ENCODE assay signal across 9 mouse cellular contexts in genomic region chr14:31464176-31464575, GRCm38 (mm10). TPM values are rescaled to one million over a fixed set of nuclear protein-coding genes. Genes with fewer than 3 reads are reported as not detected.
DNase-seq lines count a peak whose midpoint lies in the region; ATAC-seq lines count a peak whose summit lies in the region.
"Had no signal": no experiment of that assay in that cellular context is flagged by ENCODE, and none has a peak within 500 bp of the region (broad histone marks: within the 10 kb centered on the region; RNA-seq: fewer than 3 reads in every experiment).

No protein-coding gene starts in this region.

- peak; percentile 21 for DNase-seq in hindbrain, embryonic 11.5 days (ENCODE audit: low spot score)
- DNase-seq in hindbrain, embryonic 10.5 days (ENCODE audit: low spot score), result no peak
- DNase-seq in testis, postnatal 10 days (ENCODE audit: low spot score), result peak; percentile 60
- no peak for DNase-seq in testis, postnatal 14 days (ENCODE audit: low spot score)
- peak; percentile 60 for DNase-seq in embryo, embryonic 10 days (ENCODE audit: low spot score)
- DNase-seq in splenic B cell, adult 2 months (ENCODE audit: low read depth, low spot score), result peak; percentile 20
- DNase-seq in left cerebral cortex, postnatal 14 days (ENCODE audit: low spot score in 2 of 2), result no peak

- ATAC-seq in hindbrain, embryonic 11.5 days (ENCODE audit: low FRiP score), result no peak

- no peak overlapping the region for H3K4me2 ChIP-seq in hindbrain, embryonic 11.5 days (replicated peaks; ENCODE audit: low read depth, low read length)
- H3K4me2 ChIP-seq: embryonic facial prominence, embryonic 13.5 days; stomach, embryonic 15.5 days had no signal

- H3K4me1 ChIP-seq in hindbrain, embryonic 11.5 days (replicated peaks; ENCODE audit: control insufficient read depth, insufficient read depth, low read length), result no peaks in the 10 kb centered on the region
- H3K4me1 ChIP-seq in hindbrain, embryonic 10.5 days (replicated peaks), result no peaks in the 10 kb centered on the region
- H3K4me1 ChIP-seq: stomach, embryonic 15.5 days had no signal

- H3K27ac ChIP-seq in hindbrain, embryonic 11.5 days (ENCODE audit: low read depth, low read length), result no peak overlapping the region
- H3K27ac ChIP-seq in hindbrain, embryonic 10.5 days, result no peak overlapping the region
- H3K27ac ChIP-seq: embryonic facial prominence, embryonic 13.5 days; stomach, embryonic 15.5 days had no signal

- no peak overlapping the region for H3K4me3 ChIP-seq in hindbrain, embryonic 11.5 days (ENCODE audit: low read depth, low read length)
- no peak overlapping the region for H3K4me3 ChIP-seq in hindbrain, embryonic 10.5 days
- H3K4me3 ChIP-seq: embryonic facial prominence, embryonic 13.5 days; stomach, embryonic 15.5 days had no signal

- H3K27me3 ChIP-seq in hindbrain, embryonic 11.5 days (ENCODE audit: control insufficient read depth, insufficient read depth, low read length), result no peaks in the 10 kb centered on the region
- H3K27me3 ChIP-seq in hindbrain, embryonic 10.5 days (ENCODE audit: insufficient read depth, poor library complexity, severe bottlenecking), result no peaks in the 10 kb centered on the region
- no peaks in the 10 kb centered on the region for H3K27me3 ChIP-seq in splenic B cell, adult 2 months (ENCODE audit: control insufficient read depth, insufficient read depth, low read length, poor library complexity, severe bottlenecking)
- H3K27me3 ChIP-seq: embryonic facial prominence, embryonic 13.5 days; stomach, embryonic 15.5 days had no signal

- H3K36me3 ChIP-seq in hindbrain, embryonic 11.5 days (ENCODE audit: control insufficient read depth, insufficient read depth, low read length), result no peaks in the 10 kb centered on the region
- no peaks in the 10 kb centered on the region for H3K36me3 ChIP-seq in hindbrain, embryonic 10.5 days
- no peaks in the 10 kb centered on the region for H3K36me3 ChIP-seq in splenic B cell, adult 2 months (ENCODE audit: control insufficient read depth, insufficient read depth, low read length, poor library complexity, severe bottlenecking)
- H3K36me3 ChIP-seq: embryonic facial prominence, embryonic 13.5 days; stomach, embryonic 15.5 days had no signal

- no peaks in the 10 kb centered on the region for H3K9me3 ChIP-seq in hindbrain, embryonic 11.5 days (ENCODE audit: control insufficient read depth, low read length)
- no peaks in the 10 kb centered on the region for H3K9me3 ChIP-seq in hindbrain, embryonic 10.5 days
- H3K9me3 ChIP-seq: embryonic facial prominence, embryonic 13.5 days; stomach, embryonic 15.5 days had no signal

- H3K9ac ChIP-seq in hindbrain, embryonic 11.5 days (ENCODE audit: low read depth, low read length), result no peak overlapping the region
- H3K9ac ChIP-seq: embryonic facial prominence, embryonic 13.5 days; stomach, embryonic 15.5 days had no signal

- WGBS in hindbrain, embryonic 11.5 days, result 58% methylated on average over 8 of the region's 8 CpGs
- 54% methylated on average over 8 of the region's 8 CpGs for WGBS in hindbrain, embryonic 10.5 days

- intact Hi-C loops in left cerebral cortex, postnatal 14 days (cut with DNase I), result no loop called here

RNA-seq across cellular contexts. Expression of gene Sh3bp5, which starts 28.3 kb away (rescaled TPM):
- polyA plus RNA-seq in hindbrain, embryonic 11.5 days (2014; fragmentation: Nextera tagmentation; extraction: Ambion mirVana), result 13.6 and 17.3 TPM in 2 replicates
- 19.3 and 23.7 TPM in 2 replicates for polyA plus RNA-seq in hindbrain, embryonic 10.5 days (2016; fragmentation: Nextera tagmentation; extraction: Ambion mirVana)
- total RNA-seq in left cerebral cortex, postnatal 14 days (2021), result 10 to 100 TPM; 73.5 to 73.9 TPM

RNA-seq across cellular contexts. Expression of gene Eaf1, which starts 30.0 kb away (rescaled TPM):
- 15.9 and 17.0 TPM in 2 replicates for polyA plus RNA-seq in hindbrain, embryonic 11.5 days (2014; fragmentation: Nextera tagmentation; extraction: Ambion mirVana)
- 19.3 and 25.1 TPM in 2 replicates for polyA plus RNA-seq in hindbrain, embryonic 10.5 days (2016; fragmentation: Nextera tagmentation; extraction: Ambion mirVana)
- 10 to 100 TPM; 15.8 to 16.6 TPM for total RNA-seq in left cerebral cortex, postnatal 14 days (2021)

RNA-seq across cellular contexts. Expression of gene Mettl6, which starts 30.7 kb away (rescaled TPM):
- 86.9 and 87.1 TPM in 2 replicates for polyA plus RNA-seq in hindbrain, embryonic 11.5 days (2014; fragmentation: Nextera tagmentation; extraction: Ambion mirVana)
- polyA plus RNA-seq in hindbrain, embryonic 10.5 days (2016; fragmentation: Nextera tagmentation; extraction: Ambion mirVana), result 62.3 and 80.7 TPM in 2 replicates
- 10 to 100 TPM; 24.9 to 29.4 TPM for total RNA-seq in left cerebral cortex, postnatal 14 days (2021)

Comparison
In these comparisons a context has a peak if more than half of its experiments do, and no peak if none do; other contexts are left out.
1. DNase-seq: peak in hindbrain, embryonic 11.5 days (single experiment), testis, postnatal 10 days (single experiment), embryo, embryonic 10 days (single experiment) and splenic B cell, adult 2 months (single experiment); none in hindbrain, embryonic 10.5 days (single experiment), testis, postnatal 14 days (single experiment) and left cerebral cortex, postnatal 14 days (0 of 2).